Mouse (Mus musculus) forebrain, postnatal 0 days (tissue): ENCODE data around the gene Nat9. TPM values are rescaled to one million over a fixed set of nuclear protein-coding genes. Genes with fewer than 3 reads are reported as not detected.

Experiments
- ATAC-seq: fragments of 200-750 bp; cut with Nextera tagmentation; 2 replicates; pipeline ENCODE4 v1.8.0; 2017; ENCODE audit warnings: mild to moderate bottlenecking, moderate library complexity
- DNase-seq: peaks from one replicate; pipeline ENCODE4 v3.0.0-alpha.2; 2015
- H3K27ac ChIP-seq: fragments of 300-500 bp; sonication (generic); 2 replicates; pipeline ENCODE4 v1.5.1; 2014; ENCODE audit warnings: low read depth, mild to moderate bottlenecking, antibody characterized with exemption, low read length, moderate library complexity, mixed read lengths
- H3K27me3 ChIP-seq: fragments of 300-500 bp; sonication (generic); 2 replicates; pipeline ENCODE4 v1.6.1; 2014; ENCODE audit warnings: mild to moderate bottlenecking, low read length, mixed read lengths; ENCODE audit not compliant: insufficient read depth
- H3K36me3 ChIP-seq: fragments of 300-500 bp; sonication (generic); 2 replicates; pipeline ENCODE4 v1.6.1; 2014; ENCODE audit warnings: mild to moderate bottlenecking, moderate library complexity; ENCODE audit not compliant: insufficient read depth
- H3K4me1 ChIP-seq: fragments of 300-500 bp; sonication (generic); 2 replicates; pipeline ENCODE4 v1.6.1; 2014; ENCODE audit warnings: antibody characterized with exemption; ENCODE audit not compliant: insufficient read depth
- H3K4me2 ChIP-seq: fragments of 300-500 bp; sonication (generic); 2 replicates; pipeline ENCODE4 v1.6.1; 2014; ENCODE audit warnings: low read depth, mild to moderate bottlenecking, moderate library complexity
- H3K4me3 ChIP-seq: fragments of 300-500 bp; sonication (generic); 2 replicates; pipeline ENCODE4 v1.5.1; 2014; ENCODE audit warnings: low read depth, low read length, mixed read lengths
- H3K9ac ChIP-seq: fragments of 300-500 bp; sonication (generic); 2 replicates; pipeline ENCODE4 v1.6.1; 2014; ENCODE audit warnings: mild to moderate bottlenecking
- H3K9me3 ChIP-seq: fragments of 300-500 bp; sonication (generic); 2 replicates; pipeline ENCODE4 v1.6.1; 2016; ENCODE audit warnings: low read length
- CTCF ChIP-seq: sonication (generic); IDR thresholded peaks from 2 replicates; pipeline ENCODE4 v1.5.1; 2016; ENCODE audit warnings: antibody characterized with exemption, control low read depth, low read depth
- WGBS: fragments of 180-500 bp; shearing (Covaris S2); extraction: QIAGEN DNeasy Blood & Tissue Kit; methylation state at CpG from one replicate; pipeline ENCODE4 v1.1.7; 2014; 5-methylcytosine and 5-hydroxymethylcytosine counted together
- polyA plus RNA-seq: library from polyadenylated mRNA; unstranded; fragments of >200 nt; fragmentation: Nextera tagmentation; extraction: Ambion mirVana; gene quantifications from 2 replicates; pipeline ENCODE4 v1.2.1, GENCODE M21; 2015
- total RNA-seq: library from RNA; depleted of rRNA; stranded (reverse); fragments of >200 nt; gene quantifications from 2 replicates; pipeline ENCODE4 v1.2.3, GENCODE M21; 2014

Gene Nat9
- total and polyA plus RNA-seq, 2 experiments from 2014 or later: 18.6 to 19.2 TPM

DNA sequence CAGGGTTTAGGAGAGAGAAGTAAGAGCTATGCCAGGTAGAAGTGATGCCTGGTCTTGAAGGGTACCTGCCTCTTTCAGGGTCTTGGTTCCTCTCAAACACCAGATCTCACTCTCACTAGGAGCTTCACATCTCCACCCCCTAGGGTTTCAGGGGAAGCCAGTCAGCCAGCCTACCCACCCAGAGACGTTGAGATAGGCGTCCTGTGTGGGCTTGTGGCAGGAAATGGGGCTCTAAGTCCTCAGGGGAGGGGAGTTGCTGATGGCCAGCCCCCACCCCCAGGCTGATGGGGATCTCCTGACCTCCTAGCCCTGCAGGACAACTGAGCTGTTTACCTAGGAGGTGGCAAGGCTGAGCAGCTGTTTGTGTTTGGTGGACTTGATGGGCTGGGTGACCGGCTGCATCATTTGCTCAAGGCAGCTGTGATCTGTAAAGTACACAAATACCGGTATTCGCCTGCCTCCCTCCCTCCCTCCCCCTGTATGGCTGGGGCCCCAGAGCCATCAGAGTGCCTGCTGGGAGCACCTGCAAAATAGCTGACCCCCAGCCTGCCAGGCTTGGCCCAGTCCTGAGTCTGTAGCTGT lies 32.5 kb downstream of the Nat9 start:
- 27% methylated on average over 5 of the region's 5 CpGs for WGBS
- Histone ChIP-seq H3K9ac (no peak overlapping the region), H3K4me1 (no peaks in the 10 kb centered on the region), H3K9me3 (no peaks in the 10 kb centered on the region), H3K4me3 (no peak overlapping the region), H3K27ac (no peak overlapping the region), H3K36me3 (no peaks in the 10 kb centered on the region), H3K27me3 (peaks cover 15% of the 10 kb centered on the region), H3K4me2 (no peak overlapping the region)
- TF ChIP-seq CTCF: no peak
- DNase-seq (no peak), ATAC-seq (no peak)

DNA sequence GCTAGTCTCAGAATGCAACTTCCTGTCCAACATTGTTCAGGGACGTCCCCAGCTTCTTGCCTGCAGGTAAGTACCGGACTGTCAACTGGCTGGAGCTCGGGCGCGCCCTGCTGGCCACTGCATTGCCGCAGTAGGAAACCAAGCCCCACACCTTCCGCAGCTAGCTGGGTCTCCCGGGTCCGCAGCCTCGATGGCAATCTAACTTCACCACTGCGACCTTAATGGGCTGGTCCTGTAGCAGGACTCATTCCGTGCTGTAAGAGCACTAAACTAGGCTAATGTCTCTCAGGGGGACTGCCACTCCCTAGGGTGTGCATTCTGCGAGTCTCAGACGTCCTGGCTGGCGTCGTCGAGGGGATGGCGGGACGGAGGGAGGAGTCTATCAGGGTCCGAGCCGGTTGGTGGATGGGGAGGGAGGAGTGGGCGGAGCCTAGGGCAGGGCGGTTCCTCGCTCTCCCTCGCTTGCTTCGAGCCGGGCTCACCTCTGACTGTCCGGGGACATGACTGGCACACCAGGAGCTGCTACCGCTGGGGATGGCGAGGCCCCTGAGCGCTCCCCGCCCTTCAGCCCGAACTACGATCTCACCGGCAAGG lies 33.9 kb downstream of the Nat9 start:
- no peaks in the 10 kb centered on the region for H3K4me1 ChIP-seq
- ATAC-seq (peak; percentile 48), DNase-seq (peak; percentile 54)
- H3K4me2 ChIP-seq: peak overlapping the region; percentile 36
- peaks cover 15% of the 10 kb centered on the region for H3K27me3 ChIP-seq
- no peaks in the 10 kb centered on the region for H3K36me3 ChIP-seq
- TF ChIP-seq CTCF: peak; percentile 75
- no peaks in the 10 kb centered on the region for H3K9me3 ChIP-seq
- H3K9ac ChIP-seq: no peak overlapping the region
- H3K27ac ChIP-seq: no peak overlapping the region
- WGBS: under 1% methylated on average over 30 of the region's 35 CpGs
- H3K4me3 ChIP-seq: peak overlapping the region; percentile 19

DNA sequence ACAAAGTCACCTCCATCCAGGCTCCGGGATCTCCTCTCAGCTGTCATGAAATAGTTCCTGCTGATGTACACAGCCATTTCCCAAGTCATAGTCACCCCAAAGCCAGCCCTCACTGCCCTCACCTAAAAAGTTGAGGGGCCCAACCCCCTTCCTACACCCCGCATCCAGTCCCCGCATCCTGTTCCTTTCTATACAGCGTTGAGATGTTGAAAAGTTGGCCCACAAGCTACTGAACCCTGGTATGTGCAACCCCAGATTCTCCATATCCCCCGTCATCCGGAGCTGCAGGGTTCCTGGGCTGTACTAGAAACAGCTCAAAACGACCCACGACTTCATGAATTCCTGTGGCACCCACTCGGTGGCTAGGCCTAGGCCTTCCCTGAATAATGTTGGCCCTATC lies 34.6 kb downstream of the Nat9 start:
- Histone ChIP-seq H3K27ac (no peak overlapping the region), H3K9me3 (no peaks in the 10 kb centered on the region), H3K27me3 (peaks cover 15% of the 10 kb centered on the region), H3K4me1 (no peaks in the 10 kb centered on the region), H3K9ac (no peak overlapping the region), H3K36me3 (no peaks in the 10 kb centered on the region), H3K4me3 (no peak overlapping the region), H3K4me2 (no peak overlapping the region)
- WGBS: 79% methylated on average over 9 of the region's 9 CpGs
- no peak for ATAC-seq
- TF ChIP-seq CTCF: no peak
- DNase-seq: no peak

DNA sequence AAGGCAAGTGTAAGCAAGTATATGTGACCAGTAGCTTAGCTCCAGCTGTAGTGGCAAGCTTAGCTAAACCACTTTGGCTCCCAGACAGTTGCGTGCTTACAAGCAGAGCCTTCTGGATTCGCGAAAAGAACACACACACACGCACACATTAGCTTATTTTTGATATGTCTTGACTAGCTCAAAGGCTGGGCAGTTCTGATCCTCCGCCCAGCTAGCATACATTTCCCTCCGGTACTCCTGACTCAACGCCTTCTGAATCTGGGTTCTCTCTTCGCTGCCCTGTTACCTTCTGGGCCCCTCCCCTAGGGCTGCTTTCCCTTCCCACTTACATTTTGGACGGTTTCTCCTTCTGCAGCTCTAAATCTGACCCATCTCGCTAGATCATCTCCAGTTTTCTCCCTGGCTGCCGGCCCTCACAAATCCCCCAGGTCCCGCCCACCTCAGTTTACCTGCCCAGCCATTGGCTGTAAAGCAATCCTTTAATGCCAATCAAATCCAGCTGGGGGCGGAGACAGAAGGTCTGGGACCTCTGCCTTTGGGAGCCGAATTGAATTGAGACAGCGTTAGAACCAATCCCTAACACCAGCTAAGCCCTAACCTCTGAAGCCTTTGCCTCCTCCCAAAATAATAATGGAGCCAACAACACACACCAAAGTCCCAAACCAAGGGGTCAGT lies 35.8 kb downstream of the Nat9 start:
- no peak for TF ChIP-seq CTCF
- Histone ChIP-seq H3K36me3 (no peaks in the 10 kb centered on the region), H3K27me3 (peaks cover 15% of the 10 kb centered on the region), H3K4me3 (peak overlapping the region; percentile 28), H3K9ac (peak overlapping the region; percentile 46), H3K4me1 (no peaks in the 10 kb centered on the region), H3K4me2 (peak overlapping the region; percentile 52), H3K27ac (no peak overlapping the region), H3K9me3 (no peaks in the 10 kb centered on the region)
- peak; percentile 96 for ATAC-seq
- 2% methylated on average over 15 of the region's 15 CpGs for WGBS
- peak; percentile 79 for DNase-seq

DNA sequence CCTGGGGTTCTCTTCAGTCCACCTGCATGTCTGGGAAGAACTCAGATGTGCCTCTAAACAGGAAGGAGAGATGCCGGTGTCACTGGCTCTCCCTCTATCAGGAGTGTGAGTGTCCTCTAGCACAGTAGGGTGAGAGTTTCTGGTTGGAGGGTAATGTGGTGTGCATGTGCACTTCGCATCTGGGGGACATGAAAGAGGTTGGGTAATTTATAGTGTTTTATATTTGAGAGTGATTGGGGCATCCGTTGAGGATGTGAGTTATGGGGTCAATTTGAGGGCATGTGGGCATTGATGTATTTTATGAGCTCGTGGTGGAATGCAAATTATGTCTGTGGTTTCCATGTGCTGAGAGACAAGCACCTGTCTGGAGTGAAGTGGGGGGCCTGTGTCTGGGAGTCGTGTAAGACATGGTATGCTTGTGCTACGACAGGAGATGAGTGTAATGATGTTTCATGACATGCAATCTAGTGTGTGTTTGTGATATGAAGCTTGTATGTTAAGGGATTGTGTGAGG lies 36.9 kb downstream of the Nat9 start:
- no peak for TF ChIP-seq CTCF
- no peaks in the 10 kb centered on the region for H3K4me1 ChIP-seq
- WGBS: 77% methylated on average over 6 of the region's 6 CpGs
- H3K4me2 ChIP-seq: no peak overlapping the region
- H3K27ac ChIP-seq: no peak overlapping the region
- no peaks in the 10 kb centered on the region for H3K36me3 ChIP-seq
- H3K27me3 ChIP-seq: peaks cover 15% of the 10 kb centered on the region
- no peaks in the 10 kb centered on the region for H3K9me3 ChIP-seq
- H3K9ac ChIP-seq: no peak overlapping the region
- ATAC-seq: no peak
- DNase-seq: no peak
- no peak overlapping the region for H3K4me3 ChIP-seq

DNA sequence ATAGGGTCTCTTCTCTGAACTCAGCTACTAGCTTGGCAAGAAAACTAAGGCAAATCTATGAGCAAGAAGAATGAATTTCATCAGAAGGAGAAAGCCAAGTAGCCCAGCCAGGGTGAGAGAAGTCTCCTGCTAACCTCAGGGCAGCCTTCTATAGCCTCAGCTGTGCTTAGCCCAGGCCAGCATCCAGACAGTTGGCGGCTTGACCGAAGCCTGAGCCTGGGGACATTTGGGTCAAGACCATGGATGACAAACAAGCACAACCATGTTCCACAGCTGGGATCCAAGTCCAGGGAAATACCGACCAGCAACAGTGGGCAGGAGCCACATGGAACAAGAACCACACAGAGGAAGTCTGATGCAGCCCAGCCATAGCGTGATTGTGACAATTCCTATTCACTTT lies 39.8 kb downstream of the Nat9 start:
- WGBS: 87% methylated on average over 4 of the region's 4 CpGs
- H3K36me3 ChIP-seq: no peaks in the 10 kb centered on the region
- H3K9ac ChIP-seq: no peak overlapping the region
- H3K4me1 ChIP-seq: no peaks in the 10 kb centered on the region
- no peak overlapping the region for H3K4me2 ChIP-seq
- TF ChIP-seq CTCF: no peak
- no peak overlapping the region for H3K4me3 ChIP-seq
- H3K9me3 ChIP-seq: no peaks in the 10 kb centered on the region
- H3K27ac ChIP-seq: no peak overlapping the region
- DNase-seq: no peak
- peaks cover 2% of the 10 kb centered on the region for H3K27me3 ChIP-seq
- no peak for ATAC-seq

DNA sequence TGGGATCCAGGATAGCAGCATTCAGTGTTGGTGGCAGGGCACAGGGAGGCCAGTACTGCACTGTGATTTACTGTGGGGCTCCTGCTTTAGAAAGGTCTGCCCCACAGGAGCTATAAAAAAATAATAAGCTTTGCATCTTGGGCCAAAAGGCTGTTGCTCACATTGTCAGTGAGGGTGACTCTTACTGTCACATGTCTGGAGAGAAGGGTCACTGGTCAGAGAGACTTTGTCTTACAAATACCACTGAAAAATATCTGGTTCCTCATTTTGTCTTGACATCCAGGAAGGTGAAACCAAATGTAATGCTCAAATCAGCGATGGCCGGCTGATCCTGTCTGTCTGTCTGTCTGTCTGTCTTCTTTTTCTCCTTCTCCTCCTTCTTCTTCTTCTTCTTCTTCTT lies 45.7 kb downstream of the Nat9 start:
- TF ChIP-seq CTCF: no peak
- H3K27ac ChIP-seq: no peak overlapping the region

More for the DNA sequence above, 45.7 kb downstream of the Nat9 start:
- Histone ChIP-seq H3K4me3 (no peak overlapping the region), H3K36me3 (no peaks in the 10 kb centered on the region), H3K4me2 (no peak overlapping the region), H3K4me1 (no peaks in the 10 kb centered on the region), H3K9ac (no peak overlapping the region), H3K9me3 (no peaks in the 10 kb centered on the region), H3K27me3 (peaks cover 4% of the 10 kb centered on the region; the same call in 1 of the 2 replicates)
- DNase-seq: no peak
- ATAC-seq: no peak
- WGBS: 85% methylated on average over 2 of the region's 2 CpGs
